Mouse (Mus musculus) embryonic facial prominence, embryonic 15.5 days (tissue): ENCODE measurements around the gene B4galt3. TPM values are rescaled to one million over a fixed set of nuclear protein-coding genes. Genes with fewer than 3 reads are reported as not detected.

Source experiments
- ATAC-seq: fragments of 200-750 bp; cut with Nextera tagmentation; 2 replicates; pipeline ENCODE4 v1.8.0; 2017; ENCODE audit warnings: low read depth, moderate TSS enrichment; ENCODE audit not compliant: insufficient number of reproducible peaks, low FRiP score, low TSS enrichment
- H3K27ac ChIP-seq: fragments of 300-500 bp; sonication (generic); replicated peaks from 2 replicates; pipeline ENCODE4 v1.5.1; 2015; ENCODE audit warnings: mild to moderate bottlenecking, inconsistent platforms
- H3K27me3 ChIP-seq: fragments of 300-500 bp; sonication (generic); 2 replicates; pipeline ENCODE4 v1.6.1; 2015; ENCODE audit warnings: inconsistent platforms
- H3K36me3 ChIP-seq: fragments of 300-500 bp; sonication (generic); 2 replicates; pipeline ENCODE4 v1.6.1; 2015; ENCODE audit warnings: mild to moderate bottlenecking, inconsistent platforms
- H3K4me1 ChIP-seq: fragments of 300-500 bp; sonication (generic); 2 replicates; pipeline ENCODE4 v1.6.1; 2015; ENCODE audit warnings: inconsistent platforms
- H3K4me2 ChIP-seq: fragments of 300-500 bp; sonication (generic); replicated peaks from 2 replicates; pipeline ENCODE4 v1.6.1; 2015; ENCODE audit warnings: mild to moderate bottlenecking, inconsistent platforms
- H3K4me3 ChIP-seq: fragments of 300-500 bp; sonication (generic); replicated peaks from 2 replicates; pipeline ENCODE4 v1.5.1; 2015; ENCODE audit warnings: mild to moderate bottlenecking, inconsistent platforms
- H3K9ac ChIP-seq: fragments of 300-500 bp; sonication (generic); 2 replicates; pipeline ENCODE4 v1.6.1; 2015; ENCODE audit warnings: inconsistent platforms
- H3K9me3 ChIP-seq: fragments of 300-500 bp; sonication (generic); replicated peaks from 2 replicates; pipeline ENCODE4 v1.6.1; 2016; ENCODE audit warnings: inconsistent platforms
- WGBS: fragments of 180-500 bp; shearing (Covaris S2); methylation state at CpG from one replicate; pipeline ENCODE4 v1.1.7; 2015; 5-methylcytosine and 5-hydroxymethylcytosine counted together
- polyA plus RNA-seq: library from polyadenylated mRNA; unstranded; fragments of >200 nt; fragmentation: Nextera tagmentation; extraction: Ambion mirVana; gene quantifications from 2 replicates; pipeline ENCODE4 v1.2.1, GENCODE M21; 2015

Gene B4galt3
- polyA plus RNA-seq, 1 experiment from 2014 or later, result 86.7 TPM

- 0 out of 2 replicates have a peak, but pooled peaks have one; percentile 0 for ATAC-seq
- peaks cover 18% of the 10 kb centered on the region for H3K4me1 ChIP-seq
- under 1% methylated on average over 25 of the region's 25 CpGs for WGBS
- peak overlapping the region; percentile 84 for H3K4me2 ChIP-seq
- H3K27me3 ChIP-seq, result no peaks in the 10 kb centered on the region
- H3K4me3 ChIP-seq, result peak overlapping the region; percentile 72
- peak overlapping the region; percentile 72 for H3K9ac ChIP-seq
- 0 out of 2 replicates have a peak overlapping the region, but pooled peaks have one; percentile 56 for H3K27ac ChIP-seq
- peaks cover 63% of the 10 kb centered on the region for H3K36me3 ChIP-seq
- H3K9me3 ChIP-seq, result no peaks in the 10 kb centered on the region
Observed at GRCm38 (mm10) chr1:171280250-171280915, 10.3 kb downstream of the B4galt3 start.

DNA sequence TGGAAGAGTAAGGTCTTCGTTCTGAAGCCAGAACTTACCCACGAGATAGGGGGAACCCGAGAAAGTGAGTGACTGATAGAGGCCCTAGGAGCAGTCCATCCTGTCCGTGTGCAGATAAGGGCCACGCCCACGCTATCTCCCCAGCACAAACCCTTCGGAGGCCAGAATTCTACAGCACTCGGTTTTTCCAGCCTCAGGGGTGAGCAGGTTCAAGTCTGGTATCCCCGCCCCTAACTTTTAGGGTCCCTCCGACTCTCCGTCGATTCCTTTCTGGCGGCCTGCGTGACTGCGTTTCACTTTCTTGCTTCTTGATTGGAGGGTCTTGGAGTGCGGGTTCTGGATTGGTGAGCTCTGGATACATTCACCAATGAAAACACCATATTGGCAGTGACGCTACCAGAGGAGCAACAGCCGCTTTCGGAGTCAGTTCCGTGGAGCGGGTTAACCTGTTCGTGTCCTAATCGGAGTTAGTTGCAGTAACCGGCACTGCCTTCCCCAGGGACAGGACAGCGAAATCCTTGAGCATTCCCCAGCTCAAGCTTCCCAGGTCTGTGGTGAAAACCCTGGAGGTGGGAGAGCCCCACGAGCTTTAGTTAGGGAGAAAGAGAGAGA is 10.9 kb downstream of the B4galt3 start, which contains the start of gene Ppox:
TSS of gene Ppox (minus strand) at position 271 of the 612 bp plus-strand sequence.
- peak; percentile 96 for ATAC-seq
- Histone ChIP-seq H3K4me3 (peak within 1 kb of the TSS; percentile 72), H3K27me3 (no peaks in the 10 kb centered on the region), H3K36me3 (peaks cover 63% of the 10 kb centered on the region), H3K4me1 (peaks cover 25% of the 10 kb centered on the region), H3K27ac (peak within 1 kb of the TSS; percentile 93), H3K4me2 (peak within 1 kb of the TSS; percentile 84), H3K9ac (peak within 1 kb of the TSS; percentile 72), H3K9me3 (no peaks in the 10 kb centered on the region)
- 0% methylated on average over 26 of the region's 26 CpGs for WGBS

DNA sequence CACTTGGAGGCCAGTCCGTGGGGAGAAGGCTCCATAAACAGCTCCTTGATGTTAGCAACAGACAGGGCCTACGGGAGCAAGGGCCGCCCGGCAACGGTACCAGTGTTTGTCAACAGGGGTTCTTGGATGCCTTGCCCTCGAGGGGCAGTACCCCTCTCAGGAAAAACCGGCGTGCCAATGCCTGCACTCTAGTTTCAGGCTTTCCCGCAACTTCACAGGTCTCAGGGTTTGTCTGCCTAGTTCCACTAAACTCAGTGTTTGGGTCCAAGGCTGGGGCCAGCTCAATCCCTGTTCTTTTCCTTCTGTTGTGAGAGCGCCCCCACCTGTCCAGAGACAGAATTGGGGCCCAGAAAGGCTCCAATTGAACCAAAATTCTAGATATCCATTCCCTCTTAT is 11.4 kb downstream of the B4galt3 start:
- H3K4me1 ChIP-seq, result peaks cover 30% of the 10 kb centered on the region
- H3K27me3 ChIP-seq, result no peaks in the 10 kb centered on the region
- peaks cover 63% of the 10 kb centered on the region for H3K36me3 ChIP-seq
- H3K9ac ChIP-seq, result peak overlapping the region; percentile 39
- ATAC-seq, result peak; percentile 40
- under 1% methylated on average over 10 of the region's 10 CpGs for WGBS
- peak overlapping the region; percentile 93 for H3K27ac ChIP-seq
- H3K9me3 ChIP-seq, result no peaks in the 10 kb centered on the region
- peak overlapping the region; percentile 84 for H3K4me2 ChIP-seq
- H3K4me3 ChIP-seq, result peak overlapping the region; percentile 72

DNA sequence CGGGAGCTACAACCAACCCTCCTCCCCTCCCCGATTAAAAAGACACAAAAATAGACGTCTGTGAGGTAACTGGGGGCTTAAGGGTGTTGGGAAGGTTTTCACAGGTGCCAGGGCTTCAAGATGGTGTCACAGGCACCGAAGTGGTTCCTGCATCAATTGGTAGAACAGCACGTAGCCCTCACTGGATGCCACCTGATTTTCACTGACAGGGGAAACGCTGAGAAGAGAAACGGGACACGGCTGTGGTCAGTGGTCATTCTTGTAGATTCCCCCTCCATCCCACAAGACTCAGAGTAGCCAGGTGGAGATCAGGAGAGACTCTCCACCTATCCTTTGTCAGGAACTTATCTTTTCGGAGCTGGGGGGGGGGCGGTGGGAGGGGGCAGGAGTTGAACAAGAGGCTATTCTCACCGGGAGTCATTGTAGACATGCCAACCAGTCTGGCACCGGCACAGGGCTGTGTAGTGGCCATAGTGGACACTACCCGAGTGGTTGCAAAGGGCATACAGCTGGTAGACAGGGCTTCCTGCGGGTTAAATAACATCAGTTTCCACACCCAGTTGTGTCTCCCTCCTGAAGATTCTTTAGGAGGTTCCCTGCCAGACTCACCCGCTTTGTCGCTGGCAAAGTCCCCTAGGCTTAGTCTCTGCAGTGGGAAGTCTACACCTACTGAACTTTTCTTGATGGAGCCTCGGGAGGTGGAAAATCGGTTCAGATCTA is 12.1 kb downstream of the B4galt3 start:
- Histone ChIP-seq H3K4me1 (peaks cover 37% of the 10 kb centered on the region), H3K27me3 (no peaks in the 10 kb centered on the region), H3K9ac (no peak overlapping the region), H3K4me3 (peak overlapping the region; percentile 72; the same call in 1 of the 2 replicates), H3K36me3 (peaks cover 57% of the 10 kb centered on the region), H3K9me3 (no peaks in the 10 kb centered on the region), H3K27ac (peak overlapping the region; percentile 93), H3K4me2 (peak overlapping the region; percentile 84)
- 75% methylated on average over 18 of the region's 18 CpGs for WGBS
- ATAC-seq, result no peak

DNA sequence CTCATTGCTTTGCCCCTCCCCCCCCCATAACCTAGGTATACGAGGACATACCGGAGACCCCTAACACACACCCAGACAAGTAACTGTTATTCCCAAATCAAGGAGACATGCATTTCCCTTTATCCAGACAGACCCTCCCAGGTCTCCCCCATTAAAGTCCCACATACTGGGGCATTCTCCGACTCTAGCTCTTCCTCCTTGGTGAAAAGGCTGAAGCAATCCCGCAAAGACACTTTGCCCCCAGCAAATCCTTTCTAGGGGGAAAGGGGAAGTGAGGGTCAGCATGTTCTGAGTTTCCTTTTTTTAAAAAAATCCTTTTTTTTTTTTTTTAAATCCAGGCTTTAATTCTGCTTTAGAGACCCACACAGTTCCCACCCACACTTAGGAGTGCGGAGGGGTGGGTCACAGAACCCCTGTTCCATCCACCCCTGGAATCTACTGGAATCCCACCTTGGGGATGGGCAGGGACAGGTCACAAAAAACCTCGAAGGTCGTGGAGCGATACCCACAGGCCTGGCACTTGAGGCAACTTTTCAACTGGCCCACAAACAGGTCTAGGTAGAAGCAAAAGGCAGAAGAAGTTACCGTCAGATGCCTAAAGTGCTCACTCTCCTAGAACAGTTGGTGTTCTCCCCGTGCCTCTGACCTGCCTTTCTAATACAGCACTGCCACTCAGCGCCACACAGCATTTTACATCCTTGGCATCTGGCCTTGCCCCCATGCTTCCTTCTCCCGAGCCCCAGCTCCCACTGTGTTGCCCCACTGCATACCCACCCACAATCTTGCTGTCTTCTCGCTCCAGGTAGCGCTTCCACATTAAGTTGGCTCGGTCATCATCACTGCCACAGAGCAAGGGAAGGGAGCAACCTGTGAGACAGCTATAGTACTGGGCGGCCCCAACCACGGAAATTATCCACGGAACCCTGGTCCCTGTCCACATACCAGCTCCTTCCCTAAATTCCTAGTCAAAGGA is 13.3 kb downstream of the B4galt3 start:
- H3K9me3 ChIP-seq, result no peaks in the 10 kb centered on the region
- peaks cover 42% of the 10 kb centered on the region for H3K4me1 ChIP-seq
- 91% methylated on average over 18 of the region's 18 CpGs for WGBS
- no peak overlapping the region for H3K4me2 ChIP-seq
- H3K27me3 ChIP-seq, result no peaks in the 10 kb centered on the region
- ATAC-seq, result no peak
- no peak overlapping the region for H3K27ac ChIP-seq
- no peak overlapping the region for H3K4me3 ChIP-seq
- no peak overlapping the region for H3K9ac ChIP-seq
- H3K36me3 ChIP-seq, result peaks cover 49% of the 10 kb centered on the region

DNA sequence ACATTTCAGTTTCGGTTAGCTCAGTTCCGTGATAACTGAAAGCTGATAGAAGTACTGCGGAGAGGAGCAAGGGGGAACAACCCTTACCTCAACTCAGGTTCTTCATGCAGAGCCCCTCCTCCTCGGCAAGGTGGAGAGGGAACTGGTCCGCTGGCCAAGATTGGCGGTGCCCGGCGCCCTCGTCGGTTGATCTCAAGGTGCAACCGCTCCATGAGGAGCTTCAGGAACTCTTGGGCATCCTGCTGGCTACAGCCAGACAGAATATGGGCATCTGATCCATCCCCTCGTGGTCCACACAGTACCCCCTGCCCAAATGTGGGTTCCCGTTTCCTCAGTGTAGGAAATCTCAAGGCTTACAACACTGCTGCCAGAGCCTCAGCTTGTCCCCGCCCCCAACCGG is 14.4 kb downstream of the B4galt3 start:
- WGBS, result 91% methylated on average over 15 of the region's 15 CpGs
- ATAC-seq, result no peak
- no peak overlapping the region for H3K9ac ChIP-seq

DNA sequence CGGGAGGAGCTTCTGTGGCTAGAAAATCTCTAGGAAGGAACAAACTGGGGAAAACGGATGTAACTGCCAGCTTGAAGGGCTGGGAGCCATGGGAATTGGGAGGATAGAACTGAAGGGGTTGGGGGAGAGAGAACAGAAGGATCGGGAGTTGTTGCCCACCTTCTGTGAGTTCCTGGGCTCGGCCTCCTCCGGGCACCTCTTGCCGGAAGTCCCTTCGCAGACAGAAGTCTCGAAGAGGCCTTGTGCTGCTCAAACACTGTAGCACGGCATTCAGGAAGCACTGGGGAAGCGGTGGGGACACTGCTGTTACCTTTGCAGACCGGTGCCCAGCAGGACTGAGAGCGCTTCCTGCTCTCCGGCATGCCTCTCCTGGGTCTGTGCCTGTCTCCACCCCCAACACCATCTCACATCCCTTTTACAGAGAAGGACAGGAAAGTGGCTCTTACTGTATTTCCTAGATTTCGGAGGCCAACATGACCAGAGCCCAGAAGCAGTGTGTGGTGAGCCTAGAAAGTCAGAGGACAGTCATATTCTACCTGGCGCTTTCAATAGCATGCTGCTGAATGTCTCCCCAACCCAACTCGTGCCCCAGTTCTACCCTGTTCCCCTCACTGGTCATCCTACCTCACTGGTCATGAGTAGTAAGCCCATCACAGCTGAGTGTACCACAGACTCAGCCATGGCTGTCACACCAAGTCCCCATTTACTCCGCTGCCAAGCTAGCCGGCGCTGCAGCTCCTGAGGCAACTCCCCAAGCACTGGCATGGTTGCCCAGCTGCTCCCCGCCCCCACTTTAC is 15.2 kb downstream of the B4galt3 start:
- Histone ChIP-seq H3K4me3 (no peak overlapping the region), H3K9ac (no peak overlapping the region), H3K36me3 (peaks cover 60% of the 10 kb centered on the region), H3K4me2 (no peak overlapping the region), H3K27ac (no peak overlapping the region), H3K27me3 (no peaks in the 10 kb centered on the region), H3K9me3 (no peaks in the 10 kb centered on the region), H3K4me1 (peaks cover 38% of the 10 kb centered on the region)
- no peak for ATAC-seq
- 85% methylated on average over 20 of the region's 20 CpGs for WGBS

More for the DNA sequence above, 14.4 kb downstream of the B4galt3 start:
- no peak overlapping the region for H3K27ac ChIP-seq
- no peak overlapping the region for H3K4me2 ChIP-seq
- H3K36me3 ChIP-seq, result peaks cover 54% of the 10 kb centered on the region
- no peak overlapping the region for H3K4me3 ChIP-seq
- H3K4me1 ChIP-seq, result peaks cover 46% of the 10 kb centered on the region
- no peaks in the 10 kb centered on the region for H3K27me3 ChIP-seq
- no peaks in the 10 kb centered on the region for H3K9me3 ChIP-seq

- Histone ChIP-seq H3K9me3 (no peaks in the 10 kb centered on the region), H3K9ac (no peak overlapping the region), H3K4me3 (peak overlapping the region; percentile 94), H3K36me3 (peaks cover 60% of the 10 kb centered on the region), H3K4me1 (peaks cover 41% of the 10 kb centered on the region), H3K27ac (no peak overlapping the region), H3K4me2 (peak overlapping the region; percentile 60), H3K27me3 (no peaks in the 10 kb centered on the region)
- ATAC-seq, result no peak
- WGBS, result 86% methylated on average over 19 of the region's 19 CpGs
Observed at GRCm38 (mm10) chr1:171286517-171286916, 16.4 kb downstream of the B4galt3 start.

- no peaks in the 10 kb centered on the region for H3K9me3 ChIP-seq
- peak; percentile 93 for ATAC-seq
- peak within 1 kb of the TSS; percentile 93 for H3K9ac ChIP-seq
- peak within 1 kb of the TSS; percentile 60 for H3K4me2 ChIP-seq
- under 1% methylated on average over 49 of the region's 49 CpGs for WGBS
- H3K36me3 ChIP-seq, result peaks cover 54% of the 10 kb centered on the region
- H3K27me3 ChIP-seq, result no peaks in the 10 kb centered on the region
- peak within 1 kb of the TSS; percentile 94 for H3K4me3 ChIP-seq
- H3K4me1 ChIP-seq, result peaks cover 41% of the 10 kb centered on the region
- H3K27ac ChIP-seq, result peak within 1 kb of the TSS; percentile 90
Observed at GRCm38 (mm10) chr1:171287136-171288081, 17.3 kb downstream of the B4galt3 start, which contains the start of gene Usp21. TSS of gene Usp21 (minus strand) at chr1:171287991.
